Mouse (Mus musculus): ENCODE measurements around the gene Arl14.
"Not testable (repeated sequence)": the region's sequence is repeated elsewhere in the genome, so short reads cannot be mapped to it uniquely, and the experiment has no call there.

The Arl14 gene

DNA sequence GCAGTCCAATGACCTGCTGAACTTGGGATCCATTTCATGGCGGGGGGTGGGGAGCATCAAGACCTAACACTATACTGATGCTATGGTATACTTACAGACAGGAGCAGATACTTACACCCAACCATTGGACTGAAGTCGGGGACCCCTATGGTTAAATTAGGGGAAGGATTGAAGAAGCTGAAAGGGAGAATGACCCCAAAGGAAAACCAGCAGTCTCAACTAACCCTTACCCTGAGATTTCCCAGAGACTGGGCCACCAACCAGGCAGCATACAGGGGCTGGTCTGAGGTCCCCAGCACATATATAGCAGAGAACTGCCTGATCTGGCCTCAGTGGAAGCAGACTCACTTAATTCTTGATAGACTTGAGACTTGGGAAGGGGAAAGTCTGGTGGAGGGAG, 10.0 kb upstream of the Arl14 start:
- DNase-seq (ENCODE audit: low read depth, low spot score): no peak

- DNase-seq (ENCODE audit: low read depth, low spot score): no peak
Observed at GRCm38 (mm10) chr3:69213465-69213864, 8.8 kb upstream of the Arl14 start.

DNA sequence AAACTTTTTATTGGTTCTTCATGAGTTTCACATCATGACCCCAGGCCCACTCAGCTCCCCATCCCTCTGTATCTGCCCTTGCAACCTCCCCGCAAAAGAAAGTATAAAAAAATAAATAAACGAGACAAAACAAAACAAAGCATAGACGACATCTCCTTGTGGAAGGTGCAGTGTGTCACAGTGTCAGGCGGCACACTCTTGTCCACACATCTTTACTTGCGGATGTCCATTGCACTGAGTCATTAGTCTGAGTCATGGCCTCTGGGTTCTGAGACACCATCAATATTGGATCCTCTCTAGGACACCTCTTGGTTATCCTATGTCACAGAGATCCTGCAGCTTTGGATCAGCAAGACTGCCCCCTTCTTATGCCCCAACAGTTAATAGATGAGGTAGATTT, 7.7 kb upstream of the Arl14 start:
- DNase-seq (ENCODE audit: low read depth, low spot score): no peak

DNA sequence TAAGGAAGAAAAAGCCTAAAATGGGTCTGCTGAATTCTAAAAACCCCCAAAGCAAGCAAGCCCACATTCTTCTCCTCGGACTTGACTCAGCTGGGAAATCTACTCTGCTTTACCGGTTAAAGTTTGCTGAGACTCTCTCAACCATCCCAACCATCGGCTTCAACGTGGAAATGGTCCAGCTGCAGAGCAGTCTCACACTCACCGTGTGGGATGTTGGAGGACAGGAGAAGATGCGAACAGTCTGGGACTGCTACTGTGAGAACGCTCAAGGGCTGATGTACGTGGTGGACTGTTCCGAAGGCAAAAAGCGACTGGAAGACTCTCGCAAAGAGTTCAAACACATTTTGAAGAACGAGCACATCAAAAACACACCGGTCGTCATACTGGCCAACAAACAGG, 282 bp downstream of the Arl14 start:
- no peak for DNase-seq (ENCODE audit: low read depth, low spot score)

DNA sequence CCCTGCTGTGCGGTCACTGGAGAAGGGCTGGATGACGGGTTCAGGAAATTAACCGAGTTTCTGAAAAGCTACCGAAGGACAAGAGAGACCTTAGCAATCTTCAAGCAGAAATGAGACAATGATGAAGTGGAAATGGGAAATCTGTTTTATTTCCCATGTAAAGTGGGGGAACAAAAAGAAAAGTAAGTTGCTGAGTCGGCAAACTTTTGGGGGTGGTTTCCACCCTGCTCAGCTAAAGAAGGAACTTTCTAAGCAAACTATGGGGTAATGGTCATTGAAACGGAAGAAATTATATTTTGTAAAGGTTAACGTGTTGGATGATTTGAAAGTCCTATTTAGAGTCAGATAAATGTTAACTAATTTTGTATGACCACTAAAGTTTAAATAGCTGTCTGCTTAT, 768 bp downstream of the Arl14 start:
- DNase-seq (ENCODE audit: low read depth, low spot score): no peak

GRCm38 (mm10) chr3:69223666-69224065, 1.4 kb downstream of the Arl14 start:
- no peak for DNase-seq (ENCODE audit: low read depth, low spot score)

GRCm38 (mm10) chr3:69225019-69225418, 2.8 kb downstream of the Arl14 start:
- DNase-seq (ENCODE audit: low read depth, low spot score): no peak

DNA sequence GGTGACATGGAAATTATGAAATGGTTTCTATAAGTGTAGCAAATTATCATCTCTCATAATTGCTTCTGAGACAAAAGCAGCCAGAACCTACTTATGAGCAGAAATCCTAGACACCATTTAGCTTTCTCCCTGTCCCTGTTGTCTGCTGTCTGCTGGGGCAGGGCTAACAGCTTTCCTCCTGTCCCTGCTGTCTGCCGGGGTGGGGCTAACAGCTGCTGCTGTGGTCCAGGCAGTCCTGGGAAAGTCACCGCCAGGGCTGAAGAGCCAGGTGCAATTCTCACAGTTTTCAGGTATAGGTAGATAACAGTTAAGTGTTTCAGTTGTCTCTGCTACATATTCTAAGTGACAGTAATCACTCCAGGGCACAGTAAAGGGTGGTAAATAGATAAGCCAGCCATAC, 4.3 kb downstream of the Arl14 start:
- no peak for DNase-seq (ENCODE audit: low read depth, low spot score)

- no peak for DNase-seq (ENCODE audit: low read depth, low spot score)
Observed at GRCm38 (mm10) chr3:69228002-69228401, 5.8 kb downstream of the Arl14 start.

GRCm38 (mm10) chr3:69231522-69232138, 9.4 kb downstream of the Arl14 start:
- no peak for DNase-seq (ENCODE audit: low read depth, low spot score)

- not testable (repeated sequence) for DNase-seq (ENCODE audit: low read depth, low spot score)
Observed at GRCm38 (mm10) chr3:69233552-69234189, 11.5 kb downstream of the Arl14 start.

- DNase-seq (ENCODE audit: low read depth, low spot score): no peak
Observed at GRCm38 (mm10) chr3:69234525-69234924, 12.3 kb downstream of the Arl14 start.

DNA sequence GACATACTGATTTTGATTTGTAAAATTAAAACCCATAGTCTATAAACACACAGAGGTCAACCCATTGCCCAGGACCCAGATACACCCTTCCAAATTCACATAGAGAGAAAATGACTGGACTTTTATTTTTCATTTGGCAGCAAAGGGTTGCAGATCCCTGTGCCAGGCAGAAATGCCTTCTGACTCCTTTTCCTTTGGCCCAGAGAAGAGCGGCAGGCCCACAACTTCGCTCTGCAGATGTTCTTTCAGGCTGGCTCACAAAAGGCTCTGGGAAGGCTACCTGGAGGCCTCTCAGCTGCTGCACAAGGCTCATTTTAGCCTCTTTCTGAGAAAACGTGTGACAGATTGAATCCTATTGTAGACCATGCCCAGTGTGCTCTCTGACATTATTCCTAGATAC, 13.6 kb downstream of the Arl14 start:
- no peak for DNase-seq (ENCODE audit: low read depth, low spot score)

GRCm38 (mm10) chr3:69236491-69236890, 14.3 kb downstream of the Arl14 start:
- DNase-seq (ENCODE audit: low read depth, low spot score): no peak

DNA sequence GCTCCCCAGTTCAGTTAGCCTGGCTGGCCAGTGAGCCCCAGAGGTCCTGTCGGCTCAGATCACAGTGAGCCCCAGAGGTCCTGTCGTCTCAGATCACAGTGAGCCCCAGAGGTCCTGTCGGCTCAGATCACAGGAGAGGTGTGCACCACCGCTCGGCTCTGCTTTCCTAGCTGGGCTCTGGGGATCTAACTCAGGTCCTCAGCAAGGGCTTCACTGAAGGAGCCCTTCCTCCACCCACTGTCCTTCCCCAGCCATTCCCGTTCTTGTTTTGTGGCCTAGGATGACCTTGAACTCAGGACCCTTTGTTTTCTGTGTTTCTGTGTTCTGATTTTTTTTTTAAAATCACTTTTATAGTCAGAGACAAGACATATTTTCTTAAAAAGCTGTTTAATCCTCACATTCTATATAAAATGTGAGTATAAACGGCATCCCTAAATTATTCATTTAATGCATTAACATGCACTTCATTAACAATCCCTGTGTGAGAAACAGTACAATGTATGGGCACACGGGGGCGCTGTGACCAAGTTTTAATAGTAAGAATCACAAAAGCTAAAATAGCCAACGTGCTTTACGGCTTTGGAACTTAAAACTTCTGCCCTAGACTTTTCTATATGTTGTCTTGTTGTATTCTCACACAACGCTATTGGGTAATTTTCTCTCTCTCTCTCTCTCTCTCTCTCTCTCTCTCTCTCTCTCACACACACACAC, 16.1 kb downstream of the Arl14 start:
- DNase-seq (ENCODE audit: low read depth, low spot score): peak; percentile 14

DNA sequence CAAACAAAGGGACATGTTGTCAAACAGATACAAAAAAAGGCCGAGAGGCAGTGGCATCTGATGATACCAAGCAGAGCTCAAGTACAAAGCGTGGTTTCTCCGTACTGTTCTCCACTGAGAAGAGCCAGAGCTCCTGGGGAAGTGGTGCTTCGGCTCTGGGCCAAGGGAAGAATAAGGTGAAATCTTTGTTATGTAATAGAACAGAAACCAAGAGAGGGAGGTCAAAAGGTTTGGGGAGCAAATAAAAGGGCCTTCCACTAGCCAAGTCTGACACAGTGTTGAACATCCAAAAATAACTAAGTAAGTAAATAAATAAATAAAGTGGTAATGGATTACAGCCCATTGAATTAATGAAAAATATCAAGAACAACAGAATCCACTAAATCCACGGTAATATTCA, 17.0 kb downstream of the Arl14 start:
- DNase-seq (ENCODE audit: low read depth, low spot score): no peak

- no peak for DNase-seq (ENCODE audit: low read depth, low spot score)
Observed at GRCm38 (mm10) chr3:69241020-69241419, 18.8 kb downstream of the Arl14 start.

DNA sequence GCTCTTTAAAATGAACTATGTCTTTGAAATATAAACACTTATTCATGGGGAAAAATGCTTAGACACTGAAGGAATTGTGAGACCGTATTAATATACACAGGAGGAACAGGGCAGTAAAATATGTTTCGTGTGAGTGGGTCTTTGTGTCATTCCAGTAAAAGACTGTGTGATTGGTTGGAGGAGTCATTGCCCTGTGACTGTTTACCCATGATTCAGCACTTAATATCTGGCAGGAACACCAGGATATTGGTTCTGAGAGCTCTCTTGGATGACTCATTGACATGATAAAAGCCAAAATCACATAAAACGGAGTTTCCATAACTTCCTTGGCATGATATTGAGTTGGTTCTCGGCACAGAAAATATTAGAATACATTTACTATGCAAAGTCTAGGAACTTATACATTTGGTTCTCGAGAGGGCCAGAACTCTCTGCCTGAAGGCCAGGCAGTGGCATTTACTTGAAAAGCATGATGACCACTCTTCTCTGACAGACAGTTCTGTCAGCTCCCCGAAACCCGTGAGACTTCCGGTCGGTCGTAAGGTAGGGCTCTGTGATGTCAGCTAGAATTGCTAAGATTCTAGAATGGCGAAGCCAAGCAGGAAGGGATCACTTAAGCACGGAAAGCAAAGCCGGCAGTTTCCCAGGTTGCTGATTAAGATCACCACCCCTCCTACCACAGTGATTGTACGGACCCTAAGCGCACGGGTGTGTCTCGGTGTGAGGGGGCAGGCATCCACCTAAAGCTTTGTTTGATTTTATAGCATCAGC, 31.1 kb downstream of the Arl14 start:
- no peak for DNase-seq (ENCODE audit: low read depth, low spot score)

- no peak for DNase-seq (ENCODE audit: low read depth, low spot score)
Observed at GRCm38 (mm10) chr3:69254676-69255075, 32.5 kb downstream of the Arl14 start.

- DNase-seq (ENCODE audit: low read depth, low spot score): peak; percentile 66
Observed at GRCm38 (mm10) chr3:69257049-69257699, 35.0 kb downstream of the Arl14 start.

- no peak for DNase-seq (ENCODE audit: low read depth, low spot score)
Observed at GRCm38 (mm10) chr3:69263010-69263643, 40.9 kb downstream of the Arl14 start.
